Mouse (Mus musculus): ENCODE results near the gene Hoxa1. TPM values are rescaled to one million over a fixed set of nuclear protein-coding genes. Genes with fewer than 3 reads are reported as not detected.

Gene Hoxa1
- total RNA-seq, 1 experiment from 2014 or later: not detected

DNA sequence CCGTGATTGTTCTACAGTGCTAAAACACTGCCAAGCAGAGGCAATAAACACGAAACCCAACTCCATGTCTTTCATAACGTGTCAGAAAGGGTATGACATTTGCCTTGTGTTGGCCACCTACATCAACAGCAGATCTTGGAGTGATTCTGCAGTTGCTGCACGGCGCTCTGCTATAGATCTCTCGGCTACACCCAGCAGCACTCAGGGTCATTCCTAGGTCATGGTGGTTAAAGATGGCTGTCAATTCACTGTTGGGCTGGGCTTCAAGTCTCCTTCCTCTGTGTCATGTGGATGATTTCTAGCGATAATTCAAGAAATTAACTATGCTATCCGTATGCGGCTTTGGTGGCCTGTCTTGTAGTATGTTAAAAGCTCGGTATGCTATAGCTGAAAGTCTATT is 19.5 kb downstream of the Hoxa1 start:
- ATAC-seq (replicated peaks; ENCODE audit: insufficient number of reproducible peaks, low FRiP score, low TSS enrichment, poor library complexity, severe bottlenecking): no peak

- no peak for ATAC-seq (replicated peaks; ENCODE audit: insufficient number of reproducible peaks, low FRiP score, low TSS enrichment, poor library complexity, severe bottlenecking)
Measured at GRCm38 (mm10) chr6:52137841-52138535, 20.1 kb downstream of the Hoxa1 start.

- no peak for ATAC-seq (replicated peaks; ENCODE audit: insufficient number of reproducible peaks, low FRiP score, low TSS enrichment, poor library complexity, severe bottlenecking)
Measured at GRCm38 (mm10) chr6:52123673-52124072, 34.4 kb downstream of the Hoxa1 start.

GRCm38 (mm10) chr6:52121173-52121572 is 36.9 kb downstream of the Hoxa1 start:
- no peak for ATAC-seq (replicated peaks; ENCODE audit: insufficient number of reproducible peaks, low FRiP score, low TSS enrichment, poor library complexity, severe bottlenecking)

DNA sequence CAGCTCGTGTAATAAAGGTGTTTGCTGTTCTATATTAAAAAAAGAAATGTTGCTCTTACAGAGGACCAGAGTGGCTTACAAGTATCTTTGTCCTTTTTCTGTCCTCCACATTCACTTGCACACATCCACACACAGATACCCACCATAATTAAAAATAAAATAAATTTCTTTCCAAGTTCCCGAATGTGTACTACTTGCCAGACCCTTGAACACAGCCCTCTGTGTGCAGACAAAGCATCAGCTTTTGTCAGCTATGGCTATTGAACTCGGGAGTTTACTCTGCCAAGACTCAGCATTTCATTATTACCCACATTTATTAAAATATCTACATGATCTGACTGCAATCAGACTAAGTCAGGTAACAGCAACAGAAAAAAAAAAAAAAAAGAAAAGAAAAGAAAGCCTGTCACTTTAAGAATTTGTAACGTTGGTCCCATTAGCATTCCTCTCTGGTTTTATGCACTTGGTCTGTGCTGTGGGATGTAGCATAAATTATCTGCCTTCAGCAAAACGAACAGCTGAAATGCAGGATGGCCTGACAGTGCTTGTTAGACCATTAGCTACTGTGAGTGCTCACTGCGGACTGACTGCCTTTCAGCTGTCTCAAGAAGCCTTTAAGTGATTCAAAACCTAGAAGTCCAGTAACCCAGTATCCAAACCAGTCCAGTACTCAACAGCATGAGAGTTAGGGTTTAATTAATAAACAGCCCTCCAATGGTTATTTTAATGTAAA is 39.0 kb downstream of the Hoxa1 start:
- ATAC-seq (replicated peaks; ENCODE audit: insufficient number of reproducible peaks, low FRiP score, low TSS enrichment, poor library complexity, severe bottlenecking): no peak

DNA sequence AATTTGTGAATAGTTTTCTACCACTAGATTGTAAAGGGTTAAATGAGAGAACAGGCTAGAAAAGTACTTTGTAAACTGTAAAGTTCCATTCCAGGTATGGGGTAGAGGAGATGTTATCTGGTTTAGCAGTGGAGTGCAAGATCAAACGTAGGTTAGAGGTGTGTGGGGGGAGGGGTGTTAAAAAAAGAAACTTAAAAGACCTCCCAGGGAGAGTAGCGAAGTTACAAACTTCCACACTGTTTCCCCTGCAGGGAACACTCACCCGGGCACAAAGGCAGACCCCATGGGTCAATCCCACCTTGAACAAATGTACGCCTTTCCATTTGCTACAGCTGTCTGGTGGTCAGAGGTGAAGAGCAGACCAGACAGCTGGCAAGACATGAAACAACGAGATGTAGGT is 42.2 kb downstream of the Hoxa1 start:
- no peak for ATAC-seq (replicated peaks; ENCODE audit: insufficient number of reproducible peaks, low FRiP score, low TSS enrichment, poor library complexity, severe bottlenecking)

- ATAC-seq (replicated peaks; ENCODE audit: insufficient number of reproducible peaks, low FRiP score, low TSS enrichment, poor library complexity, severe bottlenecking): no peak
Measured at GRCm38 (mm10) chr6:52111846-52112245, 46.3 kb downstream of the Hoxa1 start.

DNA sequence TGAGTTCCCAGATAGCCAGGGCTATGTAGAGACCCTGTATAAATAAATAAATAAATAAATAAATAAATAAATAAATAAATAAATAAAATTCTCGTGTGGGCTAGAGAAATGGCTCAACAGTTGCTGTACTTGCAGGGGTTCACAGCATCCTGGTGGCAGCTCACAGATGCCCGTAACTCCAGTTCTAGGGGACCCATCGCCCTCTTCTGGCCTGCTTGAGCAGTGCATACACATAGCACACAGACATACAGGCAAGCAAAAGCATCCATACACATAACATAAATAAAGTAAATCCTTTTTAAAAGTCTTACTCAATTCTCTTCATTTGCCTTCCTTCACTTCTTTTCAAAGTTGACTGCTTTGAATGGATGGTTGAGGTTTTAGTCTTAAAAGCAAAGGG is 50.7 kb downstream of the Hoxa1 start:
- no peak for ATAC-seq (replicated peaks; ENCODE audit: insufficient number of reproducible peaks, low FRiP score, low TSS enrichment, poor library complexity, severe bottlenecking)

- no peak for ATAC-seq (replicated peaks; ENCODE audit: insufficient number of reproducible peaks, low FRiP score, low TSS enrichment, poor library complexity, severe bottlenecking)
Measured at GRCm38 (mm10) chr6:52106716-52107115, 51.4 kb downstream of the Hoxa1 start.

DNA sequence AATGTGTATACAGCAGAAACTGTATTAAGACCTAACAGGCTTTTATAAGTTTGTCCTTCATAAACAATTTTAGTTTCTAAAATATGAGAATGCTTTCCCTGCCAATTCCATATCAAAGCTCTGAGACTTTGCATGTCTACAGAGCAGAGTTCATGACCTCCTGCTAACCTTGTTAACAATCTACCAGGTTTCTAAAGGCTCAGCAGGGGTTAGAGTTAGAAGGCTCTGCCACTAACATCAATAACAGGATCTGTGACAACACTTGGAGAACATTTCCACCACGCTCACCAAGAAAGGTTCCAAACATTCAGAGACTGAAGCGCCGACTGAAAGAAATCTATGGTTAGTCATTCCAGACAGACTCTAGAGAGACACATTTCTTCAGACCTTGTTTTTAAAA is 51.9 kb downstream of the Hoxa1 start:
- ATAC-seq (replicated peaks; ENCODE audit: insufficient number of reproducible peaks, low FRiP score, low TSS enrichment, poor library complexity, severe bottlenecking): no peak

Other genes with a start within 250 kb of the Hoxa1 start
- 216 to 281 TPM (median 262 TPM) in 3 replicates for gene Skap2, start 145.8 kb downstream of the Hoxa1 start, total RNA-seq (2017)
- not detected in 3 replicates for gene Hoxa2, start 6.5 kb upstream of the Hoxa1 start, total RNA-seq (2017)
- gene 5730596B20Rik, start 19.2 kb upstream of the Hoxa1 start, total RNA-seq (2017): not detected in 3 replicates
- gene Hoxa4, start 33.4 kb upstream of the Hoxa1 start, total RNA-seq (2017): not detected in 3 replicates
- 0.39 TPM in 1 of 3 replicates, not detected in the others for gene Hoxa5, start 46.3 kb upstream of the Hoxa1 start, total RNA-seq (2017)
- gene Hoxa6, start 50.4 kb upstream of the Hoxa1 start, total RNA-seq (2017): not detected in 3 replicates
- gene Hoxa3, start 55.0 kb upstream of the Hoxa1 start, total RNA-seq (2017): 0.29 TPM in 1 of 3 replicates, not detected in the others
- gene Gm28308, start 55.0 kb upstream of the Hoxa1 start, total RNA-seq (2017): 5.6 TPM in 1 of 3 replicates, not detected in the others
- not detected in 3 replicates for gene Hoxa7, start 63.5 kb upstream of the Hoxa1 start, total RNA-seq (2017)
- 0.29 TPM in 1 of 3 replicates, not detected in the others for gene Hoxa9, start 72.8 kb upstream of the Hoxa1 start, total RNA-seq (2017)
- 2.5 TPM in 1 of 3 replicates, not detected in the others for gene Hoxa10, start 82.5 kb upstream of the Hoxa1 start, total RNA-seq (2017)
- not detected in 3 replicates for gene Hoxa11, start 87.5 kb upstream of the Hoxa1 start, total RNA-seq (2017)
- not detected in 3 replicates for gene Hoxa13, start 102.6 kb upstream of the Hoxa1 start, total RNA-seq (2017)
- gene Evx1, start 155.2 kb upstream of the Hoxa1 start, total RNA-seq (2017): not detected in 3 replicates